Mouse (Mus musculus): ENCODE measurements around the gene Zscan20. TPM values are rescaled to one million over a fixed set of nuclear protein-coding genes. Genes with fewer than 3 reads are reported as not detected.

Zscan20 gene
- polyA plus RNA-seq, 1 experiment from 2014 or later, result 7.0 TPM

Other genes with a start within 250 kb of the Zscan20 start
- gene Tlr12, start 8.5 kb upstream of the Zscan20 start, polyA plus RNA-seq (2016; fragmentation: Nextera tagmentation; extraction: Ambion mirVana), result 0.87 and 1.3 TPM in 2 replicates
- 71.1 and 76.8 TPM in 2 replicates for gene Phc2, start 44.6 kb upstream of the Zscan20 start, polyA plus RNA-seq (2016; fragmentation: Nextera tagmentation; extraction: Ambion mirVana)
- 0.10 TPM in 1 of 2 replicates, not detected in the other for gene A3galt2, start 145.3 kb upstream of the Zscan20 start, polyA plus RNA-seq (2016; fragmentation: Nextera tagmentation; extraction: Ambion mirVana)
- 41.4 and 48.6 TPM in 2 replicates for gene Zfp362, start 195.9 kb upstream of the Zscan20 start, polyA plus RNA-seq (2016; fragmentation: Nextera tagmentation; extraction: Ambion mirVana)

All from limb, embryonic 10.5 days (tissue).